Mouse (Mus musculus) embryonic facial prominence, embryonic 12.5 days (tissue): ENCODE data around the gene Pbld1. TPM values are rescaled to one million over a fixed set of nuclear protein-coding genes. Genes with fewer than 3 reads are reported as not detected.
"Not testable (repeated sequence)": the region's sequence is repeated elsewhere in the genome, so short reads cannot be mapped to it uniquely, and the experiment has no call there.

Source experiments
- ATAC-seq: fragments of 200-750 bp; cut with Nextera tagmentation; 2 replicates; pipeline ENCODE4 v1.8.0; 2017; ENCODE audit not compliant: insufficient number of reproducible peaks, insufficient read depth, low FRiP score, low TSS enrichment
- H3K27ac ChIP-seq: fragments of 300-500 bp; sonication (generic); 2 replicates; pipeline ENCODE4 v1.5.1; 2016; ENCODE audit warnings: mild to moderate bottlenecking
- H3K27me3 ChIP-seq: fragments of 300-500 bp; sonication (generic); 2 replicates; pipeline ENCODE4 v1.6.1; 2016; ENCODE audit warnings: mild to moderate bottlenecking, moderate library complexity
- H3K36me3 ChIP-seq: fragments of 300-500 bp; sonication (generic); 2 replicates; pipeline ENCODE4 v1.6.1; 2016; ENCODE audit warnings: mild to moderate bottlenecking
- H3K4me1 ChIP-seq: fragments of 300-500 bp; sonication (generic); 2 replicates; pipeline ENCODE4 v1.6.1; 2016
- H3K4me2 ChIP-seq: fragments of 300-500 bp; sonication (generic); replicated peaks from 2 replicates; pipeline ENCODE4 v1.6.1; 2016; ENCODE audit warnings: mild to moderate bottlenecking, moderate library complexity
- H3K4me3 ChIP-seq: fragments of 300-500 bp; sonication (generic); 2 replicates; pipeline ENCODE4 v1.5.1; 2016; ENCODE audit warnings: mild to moderate bottlenecking
- H3K9ac ChIP-seq: fragments of 300-500 bp; sonication (generic); 2 replicates; pipeline ENCODE4 v1.6.1; 2016; ENCODE audit warnings: mild to moderate bottlenecking, moderate library complexity
- H3K9me3 ChIP-seq: fragments of 300-500 bp; sonication (generic); 2 replicates; pipeline ENCODE4 v1.6.1; 2016; ENCODE audit warnings: mild to moderate bottlenecking, moderate library complexity
- WGBS: fragments of 180-500 bp; shearing (Covaris S2); methylation state at CpG from one replicate; pipeline ENCODE4 v1.1.7; 2016; 5-methylcytosine and 5-hydroxymethylcytosine counted together
- polyA plus RNA-seq: library from polyadenylated mRNA; unstranded; fragments of >200 nt; fragmentation: Nextera tagmentation; extraction: Ambion mirVana; gene quantifications from 2 replicates; pipeline ENCODE4 v1.2.1, GENCODE M21; 2016

The Pbld1 gene
- polyA plus RNA-seq, 1 experiment from 2014 or later = 1.4 TPM

- 0 out of 2 replicates have a peak, but pooled peaks cover 4% of the 10 kb centered on the region for H3K4me1 ChIP-seq
- no peak overlapping the region for H3K4me3 ChIP-seq
- H3K27ac ChIP-seq = no peak overlapping the region
- no peaks in the 10 kb centered on the region for H3K36me3 ChIP-seq
- ATAC-seq = no peak
- no peaks in the 10 kb centered on the region for H3K27me3 ChIP-seq
- H3K9ac ChIP-seq = no peak overlapping the region
- H3K9me3 ChIP-seq = no peaks in the 10 kb centered on the region
- no peak overlapping the region for H3K4me2 ChIP-seq
- WGBS = 92% methylated on average over 2 of the region's 2 CpGs
Measured at GRCm38 (mm10) chr10:63049106-63049505, 10.9 kb upstream of the Pbld1 start.

- Histone ChIP-seq H3K36me3 (no peaks in the 10 kb centered on the region), H3K9ac (no peak overlapping the region), H3K9me3 (no peaks in the 10 kb centered on the region), H3K27ac (no peak overlapping the region), H3K4me3 (no peak overlapping the region), H3K4me2 (no peak overlapping the region), H3K27me3 (no peaks in the 10 kb centered on the region), H3K4me1 (0 out of 2 replicates have a peak, but pooled peaks cover 4% of the 10 kb centered on the region)
- WGBS = 61% methylated on average over 7 of the region's 7 CpGs
- ATAC-seq = no peak
Measured at GRCm38 (mm10) chr10:63051267-63051666, 8.7 kb upstream of the Pbld1 start.

DNA sequence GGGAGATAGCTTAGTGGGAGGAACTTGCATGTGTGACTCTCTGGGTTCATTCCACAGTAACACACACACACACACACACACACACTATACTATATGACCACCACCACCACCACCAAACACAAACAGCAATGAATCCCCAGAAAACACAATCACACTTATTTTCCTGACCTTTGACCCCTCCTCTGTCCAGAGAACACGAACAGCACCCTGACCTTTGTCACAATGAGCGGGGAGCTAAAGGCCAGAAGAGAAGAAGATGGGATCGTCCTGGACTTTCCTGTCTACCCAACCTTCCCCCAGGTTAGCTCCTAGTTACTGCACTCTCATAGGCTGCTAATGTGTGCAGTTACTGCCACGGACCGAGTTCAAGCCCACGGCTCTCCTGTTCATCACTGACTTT is 8.0 kb upstream of the Pbld1 start:
- 75% methylated on average over 6 of the region's 6 CpGs for WGBS
- H3K36me3 ChIP-seq = no peaks in the 10 kb centered on the region
- H3K4me3 ChIP-seq = no peak overlapping the region
- no peak overlapping the region for H3K9ac ChIP-seq
- 0 out of 2 replicates have a peak, but pooled peaks cover 4% of the 10 kb centered on the region for H3K4me1 ChIP-seq
- H3K27me3 ChIP-seq = no peaks in the 10 kb centered on the region
- no peak overlapping the region for H3K4me2 ChIP-seq
- no peak for ATAC-seq
- H3K27ac ChIP-seq = no peak overlapping the region
- no peaks in the 10 kb centered on the region for H3K9me3 ChIP-seq

DNA sequence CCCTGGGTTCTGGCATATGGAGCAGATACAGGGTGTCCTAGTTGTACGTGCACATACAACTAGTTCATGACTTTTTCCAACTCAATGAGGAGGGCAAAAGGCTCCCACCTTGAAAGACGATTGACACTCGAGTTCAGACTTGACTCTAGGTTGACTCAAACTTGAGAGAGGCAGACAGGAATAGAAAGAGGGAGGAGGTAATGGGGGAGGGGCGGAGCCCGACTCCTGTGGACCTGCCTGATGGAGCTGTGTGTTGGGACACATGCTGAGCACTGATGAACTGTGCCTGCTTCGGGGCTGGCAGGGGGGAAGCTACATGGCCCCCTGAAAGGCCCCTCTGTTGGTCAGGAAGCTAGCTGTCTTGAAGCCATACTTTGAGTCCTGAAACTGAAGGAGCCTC is 7.0 kb upstream of the Pbld1 start:
- ATAC-seq = no peak
- H3K9me3 ChIP-seq = no peaks in the 10 kb centered on the region
- H3K4me2 ChIP-seq = no peak overlapping the region
- no peaks in the 10 kb centered on the region for H3K27me3 ChIP-seq
- H3K36me3 ChIP-seq = no peaks in the 10 kb centered on the region
- no peak overlapping the region for H3K4me3 ChIP-seq
- 0 out of 2 replicates have a peak, but pooled peaks cover 4% of the 10 kb centered on the region for H3K4me1 ChIP-seq
- no peak overlapping the region for H3K27ac ChIP-seq
- WGBS = 58% methylated on average over 6 of the region's 6 CpGs
- no peak overlapping the region for H3K9ac ChIP-seq

GRCm38 (mm10) chr10:63054071-63054470 is 5.9 kb upstream of the Pbld1 start:
- H3K9me3 ChIP-seq, H3K36me3 ChIP-seq, H3K9ac ChIP-seq, ATAC-seq, H3K4me1 ChIP-seq, H3K4me2 ChIP-seq, H3K27ac ChIP-seq, H3K4me3 ChIP-seq, H3K27me3 ChIP-seq: not testable (repeated sequence)
- 89% methylated on average over 6 of the region's 6 CpGs for WGBS

- no peak overlapping the region for H3K4me3 ChIP-seq
- no peaks in the 10 kb centered on the region for H3K27me3 ChIP-seq
- no peaks in the 10 kb centered on the region for H3K36me3 ChIP-seq
- H3K4me2 ChIP-seq = no peak overlapping the region
- no peak for ATAC-seq
- no peaks in the 10 kb centered on the region for H3K9me3 ChIP-seq
- 75% methylated on average over 2 of the region's 2 CpGs for WGBS
- H3K4me1 ChIP-seq = 0 out of 2 replicates have a peak, but pooled peaks cover 4% of the 10 kb centered on the region
- H3K27ac ChIP-seq = no peak overlapping the region
- no peak overlapping the region for H3K9ac ChIP-seq
Measured at GRCm38 (mm10) chr10:63054586-63054985, 5.4 kb upstream of the Pbld1 start.

GRCm38 (mm10) chr10:63056966-63057750 is 2.8 kb upstream of the Pbld1 start:
- H3K9ac ChIP-seq = no peak overlapping the region
- H3K4me2 ChIP-seq = no peak overlapping the region
- H3K36me3 ChIP-seq = no peaks in the 10 kb centered on the region
- H3K4me1 ChIP-seq = 0 out of 2 replicates have a peak, but pooled peaks cover 4% of the 10 kb centered on the region
- ATAC-seq = peak; percentile 35; the same call in 1 of the 2 replicates
- no peaks in the 10 kb centered on the region for H3K9me3 ChIP-seq
- no peak overlapping the region for H3K27ac ChIP-seq
- no peak overlapping the region for H3K4me3 ChIP-seq
- no peaks in the 10 kb centered on the region for H3K27me3 ChIP-seq
- WGBS = 37% methylated on average over 24 of the region's 24 CpGs

- H3K4me2 ChIP-seq = no peak overlapping the region
- no peaks in the 10 kb centered on the region for H3K27me3 ChIP-seq
- no peak overlapping the region for H3K4me3 ChIP-seq
- ATAC-seq = no peak
- no peaks in the 10 kb centered on the region for H3K9me3 ChIP-seq
- H3K4me1 ChIP-seq = no peaks in the 10 kb centered on the region
- no peak overlapping the region for H3K27ac ChIP-seq
- no peak overlapping the region for H3K9ac ChIP-seq
- 78% methylated on average over 11 of the region's 11 CpGs for WGBS
- no peaks in the 10 kb centered on the region for H3K36me3 ChIP-seq
Measured at GRCm38 (mm10) chr10:63060406-63060805, 444 bp downstream of the Pbld1 start.

GRCm38 (mm10) chr10:63061266-63061665 is 1.3 kb downstream of the Pbld1 start:
- whole genome bisulfite sequencing = 64% methylated on average over 12 of the region's 12 CpGs
- Histone ChIP-seq H3K4me3 (no peak overlapping the region), H3K27ac (no peak overlapping the region), H3K27me3 (no peaks in the 10 kb centered on the region), H3K4me2 (no peak overlapping the region), H3K9me3 (no peaks in the 10 kb centered on the region), H3K36me3 (no peaks in the 10 kb centered on the region), H3K9ac (no peak overlapping the region), H3K4me1 (no peaks in the 10 kb centered on the region)
- no peak for ATAC-seq

DNA sequence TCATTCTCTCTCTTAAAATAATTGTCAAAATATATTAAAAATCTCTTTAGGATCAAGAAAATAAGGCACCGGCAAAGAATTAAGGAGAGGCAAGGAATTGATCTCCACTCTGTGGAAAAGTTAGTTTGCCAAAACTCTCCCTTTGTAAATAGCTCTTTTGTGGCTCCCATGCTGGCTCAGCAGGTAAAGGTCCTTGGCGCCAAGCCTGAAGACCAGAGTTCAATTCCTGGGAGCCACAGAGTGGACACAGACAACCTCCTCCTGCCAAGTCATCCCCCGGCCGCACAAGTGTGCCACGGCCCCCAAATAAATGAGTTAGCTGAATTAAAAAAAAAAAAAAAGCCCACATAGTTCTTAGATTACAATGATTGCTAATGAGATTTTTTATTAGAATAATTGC is 2.7 kb downstream of the Pbld1 start:
- H3K4me3 ChIP-seq = no peak overlapping the region
- H3K36me3 ChIP-seq = no peaks in the 10 kb centered on the region
- H3K9me3 ChIP-seq = no peaks in the 10 kb centered on the region
- no peak overlapping the region for H3K9ac ChIP-seq
- H3K4me2 ChIP-seq = no peak overlapping the region
- H3K27me3 ChIP-seq = no peaks in the 10 kb centered on the region
- ATAC-seq = no peak
- WGBS = 90% methylated on average over 5 of the region's 5 CpGs
- H3K4me1 ChIP-seq = no peaks in the 10 kb centered on the region
- no peak overlapping the region for H3K27ac ChIP-seq

- no peaks in the 10 kb centered on the region for H3K9me3 ChIP-seq
- ATAC-seq = no peak
- no peak overlapping the region for H3K27ac ChIP-seq
- H3K27me3 ChIP-seq = no peaks in the 10 kb centered on the region
- no peak overlapping the region for H3K4me2 ChIP-seq
- no peak overlapping the region for H3K4me3 ChIP-seq
- H3K4me1 ChIP-seq = no peaks in the 10 kb centered on the region
- no peaks in the 10 kb centered on the region for H3K36me3 ChIP-seq
- 72% methylated on average over 7 of the region's 7 CpGs for WGBS
- no peak overlapping the region for H3K9ac ChIP-seq
Measured at GRCm38 (mm10) chr10:63063365-63063764, 3.4 kb downstream of the Pbld1 start.

DNA sequence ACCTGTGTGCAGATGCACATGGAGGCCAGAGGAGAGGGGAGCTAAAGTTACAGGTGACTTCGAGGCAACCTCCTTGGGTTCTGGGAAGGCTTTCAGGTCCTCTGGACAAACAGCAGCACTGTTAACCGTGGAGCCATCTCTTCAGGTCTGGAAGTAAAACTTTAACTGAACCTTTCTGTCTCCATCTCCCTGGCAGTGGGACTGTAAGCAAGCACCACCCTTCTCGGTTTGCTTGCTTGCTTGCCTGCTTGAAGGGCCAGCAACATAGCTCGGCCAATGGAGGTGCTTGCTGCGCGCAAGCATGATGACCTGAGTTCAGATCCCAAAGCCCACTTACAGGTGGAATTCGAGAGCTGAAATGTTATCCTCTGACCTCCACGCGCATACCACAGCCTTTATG is 4.6 kb downstream of the Pbld1 start:
- H3K9ac ChIP-seq = no peak overlapping the region
- 81% methylated on average over 9 of the region's 9 CpGs for WGBS
- H3K27me3 ChIP-seq = no peaks in the 10 kb centered on the region
- no peak overlapping the region for H3K4me3 ChIP-seq
- H3K4me2 ChIP-seq = no peak overlapping the region
- H3K36me3 ChIP-seq = no peaks in the 10 kb centered on the region
- ATAC-seq = no peak
- H3K4me1 ChIP-seq = no peaks in the 10 kb centered on the region
- no peaks in the 10 kb centered on the region; the same call in 1 of the 2 replicates for H3K9me3 ChIP-seq
- no peak overlapping the region for H3K27ac ChIP-seq
